Mouse (Mus musculus) liver, embryonic 16.5 days (tissue): ENCODE data around the gene Rapsn. TPM values are rescaled to one million over a fixed set of nuclear protein-coding genes. Genes with fewer than 3 reads are reported as not detected.
A peak's percentile ranks its signal among the peaks of the same experiment; 100 is the strongest.

Experiments
- ATAC-seq: fragments of 200-750 bp; cut with Nextera tagmentation; 2 replicates; pipeline ENCODE4 v1.8.0; 2017; ENCODE audit warnings: low read depth, mild to moderate bottlenecking, moderate number of reproducible peaks, moderate library complexity
- H3K27ac ChIP-seq: fragments of 300-500 bp; sonication (generic); 2 replicates; pipeline ENCODE4 v1.5.1; 2014; ENCODE audit warnings: mild to moderate bottlenecking, low read length
- H3K27me3 ChIP-seq: fragments of 300-500 bp; sonication (generic); 2 replicates; pipeline ENCODE4 v1.6.1; 2014; ENCODE audit warnings: low read depth, low read length, mixed read lengths; ENCODE audit not compliant: control insufficient read depth, insufficient read depth
- H3K36me3 ChIP-seq: fragments of 300-500 bp; sonication (generic); 2 replicates; pipeline ENCODE4 v1.6.1; 2014; ENCODE audit warnings: mild to moderate bottlenecking; ENCODE audit not compliant: control insufficient read depth, insufficient read depth
- H3K4me1 ChIP-seq: fragments of 300-500 bp; sonication (generic); 2 replicates; pipeline ENCODE4 v1.6.1; 2014; ENCODE audit warnings: low read depth, low read length, mixed read lengths; ENCODE audit not compliant: control insufficient read depth
- H3K4me2 ChIP-seq: fragments of 300-500 bp; sonication (generic); 2 replicates; pipeline ENCODE4 v1.6.1; 2014; ENCODE audit warnings: low read depth, low read length, mixed read lengths
- H3K4me3 ChIP-seq: fragments of 300-500 bp; sonication (generic); 2 replicates; pipeline ENCODE4 v1.5.1; 2014; ENCODE audit warnings: low read depth, mild to moderate bottlenecking, low read length
- H3K9ac ChIP-seq: fragments of 300-500 bp; sonication (generic); 2 replicates; pipeline ENCODE4 v1.6.1; 2014; ENCODE audit warnings: low read depth, low read length
- H3K9me3 ChIP-seq: fragments of 300-500 bp; sonication (generic); replicated peaks from 2 replicates; pipeline ENCODE4 v1.6.1; 2016; ENCODE audit warnings: low read length; ENCODE audit not compliant: control insufficient read depth
- WGBS: fragments of 180-500 bp; shearing (Covaris S2); extraction: QIAGEN DNeasy Blood & Tissue Kit; methylation state at CpG from one replicate; pipeline ENCODE4 v1.1.7; 2014; ENCODE audit not compliant: insufficient replicate concordance; 5-methylcytosine and 5-hydroxymethylcytosine counted together
- polyA plus RNA-seq: library from polyadenylated mRNA; unstranded; fragments of >200 nt; fragmentation: Nextera tagmentation; extraction: Ambion mirVana; gene quantifications from 2 replicates; pipeline ENCODE4 v1.2.1, GENCODE M21; 2015

The Rapsn gene
- polyA plus RNA-seq, 1 experiment from 2014 or later, result 1.0 TPM

DNA sequence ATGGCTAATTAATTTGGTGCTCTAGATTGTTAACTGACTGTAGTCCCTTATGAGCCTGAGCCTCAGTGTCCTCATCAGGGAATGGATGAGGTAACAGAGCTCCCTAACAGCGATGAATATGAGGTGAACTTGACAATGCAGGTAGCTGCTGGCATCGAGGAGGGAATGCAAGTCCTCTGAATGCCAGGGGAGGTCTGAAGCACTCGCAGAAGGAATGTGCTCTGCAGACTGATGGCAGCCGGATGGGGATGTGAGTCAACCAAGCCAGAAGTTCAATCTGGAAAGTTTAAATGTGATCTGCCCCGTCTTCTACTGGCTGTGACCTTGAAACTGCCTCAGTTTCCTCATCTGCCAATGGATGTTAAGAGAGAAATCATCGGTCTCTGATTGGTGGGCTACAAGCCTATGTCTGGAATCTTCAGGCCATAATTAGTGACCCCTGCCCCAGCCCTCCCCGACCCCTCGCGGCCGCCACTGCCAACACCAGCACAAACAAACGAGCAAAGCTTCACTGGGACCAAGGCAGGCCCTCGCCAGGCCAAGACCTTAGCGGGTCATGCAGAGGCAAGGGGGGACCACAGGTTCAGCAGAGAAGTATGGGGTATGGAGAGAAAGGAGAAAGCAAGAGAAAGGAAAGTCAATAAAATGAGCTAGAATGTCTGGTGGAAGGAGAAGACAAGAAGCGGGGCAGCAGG lies 34.0 kb downstream of the Rapsn start:
- Histone ChIP-seq H3K4me1 (peaks cover 24% of the 10 kb centered on the region), H3K27ac (peak overlapping the region; percentile 80), H3K4me2 (peak overlapping the region; percentile 94), H3K9ac (peak overlapping the region; percentile 79), H3K9me3 (no peaks in the 10 kb centered on the region), H3K36me3 (peaks cover 3% of the 10 kb centered on the region; the same call in 1 of the 2 replicates), H3K4me3 (peak overlapping the region; percentile 80), H3K27me3 (no peaks in the 10 kb centered on the region)
- no peak for ATAC-seq
- WGBS, result 9% methylated on average over 14 of the region's 14 CpGs

DNA sequence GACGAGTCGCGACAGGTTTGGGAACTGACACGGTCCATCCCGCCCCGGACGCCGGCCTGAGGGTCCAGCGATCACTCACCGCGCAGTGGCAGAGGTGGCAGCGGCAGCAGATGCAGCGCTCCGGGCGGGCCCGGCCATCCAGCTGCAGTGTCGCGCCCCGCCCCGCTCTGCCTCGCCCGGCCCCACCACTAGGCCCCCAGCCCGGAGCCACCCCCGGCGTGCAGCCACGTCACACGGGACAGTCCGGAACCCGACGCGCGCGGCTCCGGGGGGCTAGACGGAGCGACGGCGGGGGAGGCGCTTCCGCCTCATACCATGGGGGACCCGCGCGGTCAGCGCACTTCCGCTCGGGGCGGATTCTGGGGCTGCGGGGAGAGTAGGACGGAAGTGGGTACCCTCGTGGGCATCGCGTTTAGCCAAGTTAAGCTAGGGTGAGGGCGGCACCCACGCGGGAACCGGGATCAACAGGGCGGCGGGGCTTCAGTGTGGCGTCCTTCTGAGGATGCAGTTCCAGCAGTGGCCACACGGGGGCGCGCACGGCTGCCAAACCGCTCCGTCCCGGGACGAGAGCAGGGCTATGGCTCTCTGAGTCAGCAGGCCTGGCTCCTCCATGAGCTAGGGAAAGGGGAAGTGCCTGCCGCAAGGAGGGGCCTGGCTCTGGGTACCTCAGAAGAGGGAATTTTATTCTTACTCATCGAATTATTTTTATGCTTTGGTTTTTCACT lies 34.8 kb downstream of the Rapsn start, which contains the start of gene Slc39a13:
TSS of gene Slc39a13 (minus strand) at position 342 of the 725 bp plus-strand sequence.
- under 1% methylated on average over 69 of the region's 69 CpGs for WGBS
- ATAC-seq, result peak; percentile 95

DNA sequence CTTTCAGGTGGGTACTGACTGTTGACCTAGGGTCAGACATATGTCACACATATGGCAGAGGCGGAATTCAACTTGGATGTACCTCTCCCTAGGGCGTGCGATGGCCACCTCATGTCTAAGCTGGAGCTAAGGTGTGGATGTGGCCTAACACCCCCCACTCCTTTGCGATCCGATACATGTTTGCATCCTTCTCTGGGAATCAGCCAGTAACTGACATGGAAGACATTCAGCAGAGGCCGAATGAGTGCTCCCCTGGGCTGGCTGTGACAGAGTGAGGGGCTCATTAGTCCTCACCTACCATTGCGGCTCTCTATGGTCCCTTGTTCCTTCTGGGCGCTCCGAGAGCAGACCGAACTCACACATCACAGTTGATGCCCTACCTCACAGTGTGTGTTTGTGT lies 35.6 kb downstream of the Rapsn start:
- Histone ChIP-seq H3K4me1 (peaks cover 24% of the 10 kb centered on the region), H3K36me3 (no peaks in the 10 kb centered on the region), H3K27me3 (no peaks in the 10 kb centered on the region), H3K4me2 (peak overlapping the region; percentile 94), H3K9me3 (no peaks in the 10 kb centered on the region), H3K27ac (peak overlapping the region; percentile 80; the same call in 1 of the 2 replicates), H3K9ac (peak overlapping the region; percentile 79; the same call in 1 of the 2 replicates), H3K4me3 (0 out of 2 replicates have a peak overlapping the region, but pooled peaks have one; percentile 80)
- no peak for ATAC-seq
- WGBS, result 79% methylated on average over 10 of the region's 10 CpGs

More for the DNA sequence above, 34.8 kb downstream of the Rapsn start, which contains the start of gene Slc39a13:
- Histone ChIP-seq H3K4me1 (peaks cover 24% of the 10 kb centered on the region), H3K4me2 (peak within 1 kb of the TSS; percentile 94), H3K27ac (peak within 1 kb of the TSS; percentile 80), H3K9me3 (no peaks in the 10 kb centered on the region), H3K9ac (peak within 1 kb of the TSS; percentile 79), H3K36me3 (no peaks in the 10 kb centered on the region), H3K27me3 (no peaks in the 10 kb centered on the region), H3K4me3 (peak within 1 kb of the TSS; percentile 80)

DNA sequence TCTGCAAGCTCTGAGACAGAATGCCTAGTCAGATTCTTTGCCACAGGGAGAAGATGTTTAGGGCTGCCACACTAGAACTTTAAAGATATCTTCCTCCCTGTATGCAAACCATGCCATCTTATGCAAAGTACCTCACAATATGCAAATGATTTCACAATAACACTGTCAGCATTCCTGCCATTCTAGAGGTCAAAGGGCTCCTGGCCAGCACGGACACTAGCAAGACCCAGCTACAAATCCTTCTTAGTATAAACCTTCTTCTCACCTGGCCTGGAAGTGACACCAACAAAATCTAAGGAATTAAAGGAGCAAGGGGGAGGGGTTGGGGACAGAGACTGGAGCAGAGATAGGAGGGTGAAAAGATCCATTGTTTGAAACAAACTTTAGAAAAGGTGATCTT lies 36.7 kb downstream of the Rapsn start:
- peaks cover 24% of the 10 kb centered on the region for H3K4me1 ChIP-seq
- no peak for ATAC-seq
- H3K9me3 ChIP-seq, result no peaks in the 10 kb centered on the region
- no peak overlapping the region for H3K9ac ChIP-seq
- no peak overlapping the region for H3K4me2 ChIP-seq
- no peaks in the 10 kb centered on the region for H3K36me3 ChIP-seq
- no peak overlapping the region for H3K27ac ChIP-seq
- H3K27me3 ChIP-seq, result no peaks in the 10 kb centered on the region
- 47% methylated on average over 1 of the region's 1 CpGs for WGBS
- H3K4me3 ChIP-seq, result no peak overlapping the region

DNA sequence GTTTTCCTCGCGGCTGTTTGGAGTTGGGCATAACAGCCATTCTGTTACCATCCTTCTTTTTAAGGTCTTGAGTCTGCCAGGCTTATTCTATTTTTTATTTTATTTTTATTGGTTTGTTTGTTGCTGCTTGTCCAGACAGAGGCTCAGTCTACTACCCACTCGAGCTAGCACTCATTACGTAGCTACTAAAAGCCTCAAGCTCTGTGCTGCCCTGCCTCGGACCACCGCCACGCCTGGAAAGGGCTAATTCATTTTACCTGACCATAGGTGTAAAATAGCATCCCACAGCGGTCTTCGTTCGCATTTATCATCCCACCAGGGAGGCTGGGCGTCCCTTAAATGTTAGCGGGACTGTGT lies 42.5 kb downstream of the Rapsn start:
- no peak overlapping the region for H3K4me3 ChIP-seq
- no peak overlapping the region for H3K9ac ChIP-seq
- 25% methylated on average over 12 of the region's 12 CpGs for WGBS
- peak overlapping the region; percentile 81 for H3K4me2 ChIP-seq
- no peak overlapping the region for H3K27ac ChIP-seq
- ATAC-seq, result no peak
- peaks cover 9% of the 10 kb centered on the region for H3K4me1 ChIP-seq
- no peaks in the 10 kb centered on the region for H3K36me3 ChIP-seq
- H3K9me3 ChIP-seq, result no peaks in the 10 kb centered on the region
- H3K27me3 ChIP-seq, result no peaks in the 10 kb centered on the region

DNA sequence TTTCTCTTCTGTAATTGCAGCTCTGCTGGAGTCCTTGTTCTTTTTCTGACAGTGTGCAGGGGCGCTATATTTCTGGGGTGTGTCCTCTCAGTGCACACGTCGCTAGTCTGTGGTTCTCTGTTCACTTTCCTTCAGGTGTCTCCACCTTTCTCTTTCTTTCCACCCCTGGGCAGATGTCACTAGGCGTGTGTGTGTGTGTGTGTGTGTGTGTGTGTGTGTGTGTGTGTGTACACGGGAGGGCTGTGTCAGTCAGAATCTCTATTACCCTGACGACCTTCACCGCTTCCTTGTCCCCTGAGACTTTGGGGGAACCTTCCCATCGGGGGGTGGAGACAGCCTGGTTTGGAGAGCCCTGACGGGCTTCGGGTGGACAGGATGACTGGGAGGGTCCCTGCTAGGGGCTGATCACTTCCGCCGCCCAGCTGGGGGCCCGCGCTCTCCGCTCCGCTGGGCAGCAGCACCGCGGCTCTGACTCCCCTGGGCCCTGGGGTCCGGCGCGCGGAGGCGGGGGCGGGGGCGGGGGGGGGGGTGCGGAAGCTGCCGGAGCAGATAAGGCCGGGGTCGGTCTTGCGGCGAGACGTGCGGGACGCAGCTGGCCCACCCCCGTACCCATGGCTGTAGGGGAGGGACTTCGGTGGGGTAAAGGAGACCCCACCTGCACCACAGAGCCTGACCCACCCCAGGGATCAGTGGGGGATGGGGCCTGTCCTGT lies 43.0 kb downstream of the Rapsn start:
- ATAC-seq, result peak; percentile 17; the same call in 1 of the 2 replicates
- Histone ChIP-seq H3K27ac (peak overlapping the region; percentile 14; the same call in 1 of the 2 replicates), H3K4me1 (peaks cover 11% of the 10 kb centered on the region), H3K4me3 (peak overlapping the region; percentile 56), H3K9ac (peak overlapping the region; percentile 56), H3K27me3 (no peaks in the 10 kb centered on the region), H3K36me3 (no peaks in the 10 kb centered on the region), H3K9me3 (no peaks in the 10 kb centered on the region), H3K4me2 (peak overlapping the region; percentile 81)
- under 1% methylated on average over 36 of the region's 36 CpGs for WGBS

DNA sequence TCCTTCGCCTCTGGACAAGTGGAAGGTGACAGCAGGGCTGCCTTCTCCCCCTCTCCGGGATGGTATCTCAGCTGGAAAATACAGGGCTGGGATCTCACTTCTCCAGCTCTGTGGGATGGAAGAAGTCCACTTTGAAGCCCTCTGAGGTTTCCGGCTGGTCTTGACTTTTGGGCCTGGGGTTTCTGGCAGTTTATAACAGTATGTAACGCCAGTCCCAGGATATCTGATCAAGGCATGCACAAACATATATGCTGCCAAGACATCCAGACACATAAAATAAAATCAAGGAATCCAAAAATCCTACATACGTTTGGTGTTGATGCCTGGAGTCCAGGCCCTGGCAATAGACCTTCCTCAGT lies 43.6 kb downstream of the Rapsn start:
- no peak overlapping the region; the same call in 1 of the 2 replicates for H3K27ac ChIP-seq
- ATAC-seq, result no peak

DNA sequence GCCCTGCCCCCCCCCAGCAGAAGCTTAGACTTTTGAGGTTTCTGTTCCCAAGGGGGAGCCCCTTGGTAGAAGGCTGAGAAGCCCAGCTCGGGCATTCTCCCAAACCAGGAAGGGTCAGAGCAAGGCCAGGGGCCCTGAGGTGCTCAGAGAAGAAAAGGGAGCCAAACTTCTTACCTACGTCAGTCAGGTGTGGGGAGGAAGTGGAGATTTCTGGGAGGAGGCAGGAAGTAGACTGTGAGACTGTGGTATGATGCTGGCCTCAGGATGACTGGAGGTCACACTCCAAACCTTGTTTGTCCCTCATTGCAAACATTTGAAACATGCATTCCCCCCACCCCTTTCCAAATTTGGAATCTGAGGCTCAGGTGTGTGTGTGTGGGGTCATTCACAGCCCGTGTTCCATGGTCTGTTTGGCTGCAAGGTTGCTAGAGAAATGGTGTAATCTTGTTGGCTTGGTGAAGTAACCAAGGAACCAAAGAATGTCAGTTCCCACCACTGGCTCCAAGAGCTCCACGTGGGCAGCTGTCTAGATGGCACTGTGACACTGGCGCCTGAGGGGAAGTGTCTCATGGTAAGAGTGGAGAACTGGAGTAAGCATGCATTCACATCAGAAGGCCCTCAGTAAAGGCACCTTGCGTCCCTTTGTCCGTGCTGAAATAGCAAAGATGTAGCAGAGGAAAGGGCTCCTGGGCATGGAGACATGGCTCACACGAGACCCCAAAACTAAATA lies 45.5 kb downstream of the Rapsn start:
- H3K27ac ChIP-seq, result peak overlapping the region; percentile 12; the same call in 1 of the 2 replicates
- no peak for ATAC-seq
- H3K4me3 ChIP-seq, result no peak overlapping the region
- H3K9ac ChIP-seq, result no peak overlapping the region
- H3K9me3 ChIP-seq, result no peaks in the 10 kb centered on the region
- H3K4me2 ChIP-seq, result no peak overlapping the region
- no peaks in the 10 kb centered on the region for H3K36me3 ChIP-seq
- 51% methylated on average over 8 of the region's 8 CpGs for WGBS
- H3K4me1 ChIP-seq, result peaks cover 11% of the 10 kb centered on the region
- H3K27me3 ChIP-seq, result no peaks in the 10 kb centered on the region

More for the DNA sequence above, 43.6 kb downstream of the Rapsn start:
- Histone ChIP-seq H3K27me3 (no peaks in the 10 kb centered on the region), H3K4me3 (peak overlapping the region; percentile 56), H3K4me1 (peaks cover 11% of the 10 kb centered on the region), H3K4me2 (peak overlapping the region; percentile 81), H3K9me3 (no peaks in the 10 kb centered on the region), H3K9ac (peak overlapping the region; percentile 56), H3K36me3 (no peaks in the 10 kb centered on the region)
- 22% methylated on average over 5 of the region's 5 CpGs for WGBS
